Mouse (Mus musculus): Measurements from ENCODE around the gene Pxmp4. TPM values are rescaled to one million over a fixed set of nuclear protein-coding genes. Genes with fewer than 3 reads are reported as not detected.

Gene Pxmp4
- 13.5 and 15.9 TPM in 2 replicates for polyA plus RNA-seq (2014; fragmentation: Nextera tagmentation; extraction: Ambion mirVana)

GRCm38 (mm10) chr2:154603638-154604153 lies at the start of gene Pxmp4:
Pxmp4 (minus strand) TSS chr2:154603708.
- peak within 1 kb of the TSS; percentile 74 for H3K4me2 ChIP-seq (ENCODE audit: low read depth, severe bottlenecking)
- DNase-seq (ENCODE audit: low spot score) (peak; percentile 98), ATAC-seq (ENCODE audit: insufficient number of reproducible peaks, low FRiP score, low TSS enrichment, low read depth) (peak; percentile 100)
- peak within 1 kb of the TSS; percentile 74 for H3K9ac ChIP-seq (ENCODE audit: low read length)
- no peaks in the 10 kb centered on the region for H3K27me3 ChIP-seq (ENCODE audit: control insufficient read depth, insufficient read depth, low read length)
- H3K9me3 ChIP-seq (ENCODE audit: control insufficient read depth, low read length): no peaks in the 10 kb centered on the region
- no peak within 1 kb of the TSS for H3K27ac ChIP-seq (replicated peaks; ENCODE audit: low read depth, low read length)
- peak within 1 kb of the TSS; percentile 75 for H3K4me3 ChIP-seq (ENCODE audit: low read depth, low read length)
- WGBS: 1% methylated on average over 13 of the region's 13 CpGs
- peaks cover 6% of the 10 kb centered on the region; the same call in 1 of the 2 replicates for H3K4me1 ChIP-seq (ENCODE audit: control insufficient read depth, insufficient read depth, low read length)
- no peaks in the 10 kb centered on the region for H3K36me3 ChIP-seq (ENCODE audit: control insufficient read depth, insufficient read depth, low read length)

- Histone ChIP-seq H3K9ac (ENCODE audit: low read length) (no peak within 1 kb of the TSS), H3K4me1 (ENCODE audit: control insufficient read depth, insufficient read depth, low read length) (no peaks in the 10 kb centered on the region), H3K9me3 (ENCODE audit: control insufficient read depth, low read length) (no peaks in the 10 kb centered on the region), H3K27me3 (ENCODE audit: control insufficient read depth, insufficient read depth, low read length) (no peaks in the 10 kb centered on the region), H3K4me2 (ENCODE audit: low read depth, severe bottlenecking) (no peak within 1 kb of the TSS), H3K36me3 (ENCODE audit: control insufficient read depth, insufficient read depth, low read length) (no peaks in the 10 kb centered on the region), H3K4me3 (ENCODE audit: low read depth, low read length) (no peak within 1 kb of the TSS), H3K27ac (replicated peaks; ENCODE audit: low read depth, low read length) (no peak within 1 kb of the TSS)
- DNase-seq (ENCODE audit: low spot score) (peak; percentile 39), ATAC-seq (ENCODE audit: insufficient number of reproducible peaks, low FRiP score, low TSS enrichment, low read depth) (no peak)
- 52% methylated on average over 8 of the region's 8 CpGs for WGBS
These were observed 47.9 kb upstream of the Pxmp4 start, which contains the start of gene Chmp4b for GRCm38 (mm10) chr2:154651363-154651762. Chmp4b (plus strand) TSS chr2:154651705.

GRCm38 (mm10) chr2:154650404-154650803 lies 46.9 kb upstream of the Pxmp4 start:
- no peak overlapping the region for H3K9ac ChIP-seq (ENCODE audit: low read length)
- H3K27me3 ChIP-seq (ENCODE audit: control insufficient read depth, insufficient read depth, low read length): no peaks in the 10 kb centered on the region
- no peak overlapping the region for H3K4me3 ChIP-seq (ENCODE audit: low read depth, low read length)
- ATAC-seq (ENCODE audit: insufficient number of reproducible peaks, low FRiP score, low TSS enrichment, low read depth) (no peak), DNase-seq (ENCODE audit: low spot score) (no peak)
- H3K4me2 ChIP-seq (ENCODE audit: low read depth, severe bottlenecking): no peak overlapping the region
- 89% methylated on average over 3 of the region's 3 CpGs for WGBS
- no peaks in the 10 kb centered on the region for H3K4me1 ChIP-seq (ENCODE audit: control insufficient read depth, insufficient read depth, low read length)
- H3K9me3 ChIP-seq (ENCODE audit: control insufficient read depth, low read length): no peaks in the 10 kb centered on the region
- H3K27ac ChIP-seq (replicated peaks; ENCODE audit: low read depth, low read length): no peak overlapping the region
- H3K36me3 ChIP-seq (ENCODE audit: control insufficient read depth, insufficient read depth, low read length): no peaks in the 10 kb centered on the region

GRCm38 (mm10) chr2:154648086-154648485 lies 44.6 kb upstream of the Pxmp4 start:
- Histone ChIP-seq H3K4me1 (ENCODE audit: control insufficient read depth, insufficient read depth, low read length) (no peaks in the 10 kb centered on the region), H3K4me2 (ENCODE audit: low read depth, severe bottlenecking) (no peak overlapping the region), H3K27me3 (ENCODE audit: control insufficient read depth, insufficient read depth, low read length) (no peaks in the 10 kb centered on the region), H3K9ac (ENCODE audit: low read length) (no peak overlapping the region), H3K36me3 (ENCODE audit: control insufficient read depth, insufficient read depth, low read length) (no peaks in the 10 kb centered on the region; the same call in 1 of the 2 replicates), H3K9me3 (ENCODE audit: control insufficient read depth, low read length) (no peaks in the 10 kb centered on the region), H3K27ac (replicated peaks; ENCODE audit: low read depth, low read length) (no peak overlapping the region), H3K4me3 (ENCODE audit: low read depth, low read length) (no peak overlapping the region)
- ATAC-seq (ENCODE audit: insufficient number of reproducible peaks, low FRiP score, low TSS enrichment, low read depth): no peak
- DNase-seq (ENCODE audit: low spot score): peak; percentile 54
- WGBS: 35% methylated on average over 3 of the region's 3 CpGs

- Histone ChIP-seq H3K4me1 (ENCODE audit: control insufficient read depth, insufficient read depth, low read length) (no peaks in the 10 kb centered on the region), H3K9me3 (ENCODE audit: control insufficient read depth, low read length) (no peaks in the 10 kb centered on the region), H3K4me3 (ENCODE audit: low read depth, low read length) (no peak overlapping the region), H3K9ac (ENCODE audit: low read length) (no peak overlapping the region), H3K36me3 (ENCODE audit: control insufficient read depth, insufficient read depth, low read length) (no peaks in the 10 kb centered on the region; the same call in 1 of the 2 replicates), H3K27ac (replicated peaks; ENCODE audit: low read depth, low read length) (no peak overlapping the region), H3K27me3 (ENCODE audit: control insufficient read depth, insufficient read depth, low read length) (no peaks in the 10 kb centered on the region), H3K4me2 (ENCODE audit: low read depth, severe bottlenecking) (no peak overlapping the region)
- ATAC-seq (ENCODE audit: insufficient number of reproducible peaks, low FRiP score, low TSS enrichment, low read depth) (no peak), DNase-seq (ENCODE audit: low spot score) (no peak)
- WGBS: 79% methylated on average over 5 of the region's 5 CpGs
These were observed 43.1 kb upstream of the Pxmp4 start for GRCm38 (mm10) chr2:154646634-154647033.

GRCm38 (mm10) chr2:154642712-154643385 lies 39.3 kb upstream of the Pxmp4 start:
- no peak overlapping the region for H3K4me2 ChIP-seq (ENCODE audit: low read depth, severe bottlenecking)
- no peak overlapping the region for H3K27ac ChIP-seq (replicated peaks; ENCODE audit: low read depth, low read length)
- DNase-seq (ENCODE audit: low spot score) (no peak), ATAC-seq (ENCODE audit: insufficient number of reproducible peaks, low FRiP score, low TSS enrichment, low read depth) (no peak)
- no peaks in the 10 kb centered on the region for H3K4me1 ChIP-seq (ENCODE audit: control insufficient read depth, insufficient read depth, low read length)
- peaks cover 4% of the 10 kb centered on the region; the same call in 1 of the 2 replicates for H3K9me3 ChIP-seq (ENCODE audit: control insufficient read depth, low read length)
- no peak overlapping the region for H3K9ac ChIP-seq (ENCODE audit: low read length)
- peaks cover 6% of the 10 kb centered on the region for H3K36me3 ChIP-seq (ENCODE audit: control insufficient read depth, insufficient read depth, low read length)
- H3K27me3 ChIP-seq (ENCODE audit: control insufficient read depth, insufficient read depth, low read length): no peaks in the 10 kb centered on the region
- H3K4me3 ChIP-seq (ENCODE audit: low read depth, low read length): no peak overlapping the region
- WGBS: 90% methylated on average over 6 of the region's 6 CpGs

- 93% methylated on average over 9 of the region's 9 CpGs for WGBS
- no peaks in the 10 kb centered on the region for H3K4me1 ChIP-seq (ENCODE audit: control insufficient read depth, insufficient read depth, low read length)
- H3K9me3 ChIP-seq (ENCODE audit: control insufficient read depth, low read length): peaks cover 4% of the 10 kb centered on the region; the same call in 1 of the 2 replicates
- no peak overlapping the region for H3K4me2 ChIP-seq (ENCODE audit: low read depth, severe bottlenecking)
- peaks cover 7% of the 10 kb centered on the region for H3K36me3 ChIP-seq (ENCODE audit: control insufficient read depth, insufficient read depth, low read length)
- no peak overlapping the region for H3K9ac ChIP-seq (ENCODE audit: low read length)
- H3K4me3 ChIP-seq (ENCODE audit: low read depth, low read length): no peak overlapping the region
- no peak overlapping the region for H3K27ac ChIP-seq (replicated peaks; ENCODE audit: low read depth, low read length)
- no peaks in the 10 kb centered on the region for H3K27me3 ChIP-seq (ENCODE audit: control insufficient read depth, insufficient read depth, low read length)
- ATAC-seq (ENCODE audit: insufficient number of reproducible peaks, low FRiP score, low TSS enrichment, low read depth) (no peak), DNase-seq (ENCODE audit: low spot score) (no peak)
These were observed 38.5 kb upstream of the Pxmp4 start for GRCm38 (mm10) chr2:154642005-154642459.

- H3K4me1 ChIP-seq (ENCODE audit: control insufficient read depth, insufficient read depth, low read length): no peaks in the 10 kb centered on the region
- WGBS: 85% methylated on average over 8 of the region's 8 CpGs
- ATAC-seq (ENCODE audit: insufficient number of reproducible peaks, low FRiP score, low TSS enrichment, low read depth) (no peak), DNase-seq (ENCODE audit: low spot score) (no peak)
- no peak overlapping the region for H3K9ac ChIP-seq (ENCODE audit: low read length)
- peaks cover 4% of the 10 kb centered on the region; the same call in 1 of the 2 replicates for H3K9me3 ChIP-seq (ENCODE audit: control insufficient read depth, low read length)
- H3K4me3 ChIP-seq (ENCODE audit: low read depth, low read length): no peak overlapping the region
- H3K36me3 ChIP-seq (ENCODE audit: control insufficient read depth, insufficient read depth, low read length): peaks cover 7% of the 10 kb centered on the region
- H3K27me3 ChIP-seq (ENCODE audit: control insufficient read depth, insufficient read depth, low read length): no peaks in the 10 kb centered on the region
- H3K4me2 ChIP-seq (ENCODE audit: low read depth, severe bottlenecking): no peak overlapping the region
- no peak overlapping the region for H3K27ac ChIP-seq (replicated peaks; ENCODE audit: low read depth, low read length)
These were observed 37.7 kb upstream of the Pxmp4 start for GRCm38 (mm10) chr2:154641176-154641575.
